Mouse (Mus musculus): ENCODE measurements around the gene Plekha6. TPM values are rescaled to one million over a fixed set of nuclear protein-coding genes. Genes with fewer than 3 reads are reported as not detected.

The Plekha6 gene
- total and polyA plus RNA-seq, 3 experiments: 11.8 to 28.5 TPM; not detected in 1

DNA sequence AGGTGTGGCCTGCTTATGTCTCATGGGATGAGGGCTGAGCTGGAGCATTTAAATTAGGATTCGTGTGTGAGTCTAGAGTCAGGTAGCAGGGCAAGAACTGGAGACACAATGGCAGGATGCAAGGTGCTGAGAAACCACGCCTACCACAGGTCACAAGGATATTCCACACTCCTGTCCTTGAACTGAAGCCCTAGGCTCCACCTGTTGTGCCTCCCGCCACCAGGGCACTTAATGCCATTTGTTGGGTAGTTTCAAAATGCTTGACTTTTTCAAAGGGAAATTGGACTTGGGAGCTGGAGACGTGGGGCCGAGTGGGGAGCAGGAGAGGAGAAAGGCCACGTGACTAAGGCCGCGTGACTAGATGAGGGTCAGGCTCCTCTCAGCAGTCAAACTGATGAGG, 161.9 kb downstream of the Plekha6 start:
- no peak overlapping the region for H3K9ac ChIP-seq (ENCODE audit: control insufficient read depth, low read depth, low read length, poor library complexity, severe bottlenecking)
- H3K79me2 ChIP-seq (ENCODE audit: control insufficient read depth, insufficient read depth, low read length, poor library complexity): no peaks in the 10 kb centered on the region
- H3K27me3 ChIP-seq (ENCODE audit: control insufficient read depth in 1 of 2, insufficient read depth in 2 of 2, low read length in 2 of 2): peaks cover 2 to 10% of the 10 kb centered on the region in 2 experiments; a peak in 3 of 4 replicates
- H3K4me1 ChIP-seq (ENCODE audit: control insufficient read depth in 1 of 2, insufficient read depth in 2 of 2, low read length in 2 of 2): no peaks in the 10 kb centered on the region
- H3K27ac ChIP-seq (ENCODE audit: control insufficient read depth, low read depth, low read length): no peak overlapping the region
- TF ChIP-seq POLR2AphosphoS5 (IDR thresholded peaks at IDR 0.05; ENCODE audit: borderline replicate concordance, low read depth, low read length): no peak
- no peak for TF ChIP-seq MYB (IDR thresholded peaks at IDR 0.05; ENCODE audit: low read depth, low read length)
- TF ChIP-seq GABPA (IDR thresholded peaks at IDR 0.05; ENCODE audit: low read depth, low read length): no peak
- TF ChIP-seq CTCF (IDR thresholded peaks at IDR 0.05 in 2 of 3, conservative IDR thresholded peaks at IDR 0.05 in 1 of 3; ENCODE audit: control insufficient read depth in 1 of 3, insufficient read depth in 1 of 3, low read depth in 2 of 3, low read length in 3 of 3, poor library complexity in 1 of 3, severe bottlenecking in 1 of 3): no peak
- TF ChIP-seq JUND (IDR thresholded peaks at IDR 0.05; ENCODE audit: low read depth, low read length): no peak
- no peak for TF ChIP-seq ZMIZ1 (IDR thresholded peaks at IDR 0.05; ENCODE audit: low read depth, low read length)
- TF ChIP-seq KAT2A (conservative IDR thresholded peaks at IDR 0.05; ENCODE audit: low read depth, low read length): no peak
- TF ChIP-seq SMC3 (IDR thresholded peaks at IDR 0.05; ENCODE audit: low read depth, low read length): no peak
- H3K4me3 ChIP-seq (ENCODE audit: control insufficient read depth in 1 of 2, insufficient read depth in 1 of 2, low read depth in 2 of 2, low read length in 2 of 2): no peak overlapping the region
- no peak for DNase-seq (ENCODE audit: low read depth, low spot score)
- no peaks in the 10 kb centered on the region for H3K9me3 ChIP-seq (replicated peaks; ENCODE audit: insufficient read depth, low read length)
- H3K36me3 ChIP-seq (ENCODE audit: control insufficient read depth in 1 of 2, insufficient read depth in 2 of 2, low read length in 2 of 2): no peaks in the 10 kb centered on the region

DNA sequence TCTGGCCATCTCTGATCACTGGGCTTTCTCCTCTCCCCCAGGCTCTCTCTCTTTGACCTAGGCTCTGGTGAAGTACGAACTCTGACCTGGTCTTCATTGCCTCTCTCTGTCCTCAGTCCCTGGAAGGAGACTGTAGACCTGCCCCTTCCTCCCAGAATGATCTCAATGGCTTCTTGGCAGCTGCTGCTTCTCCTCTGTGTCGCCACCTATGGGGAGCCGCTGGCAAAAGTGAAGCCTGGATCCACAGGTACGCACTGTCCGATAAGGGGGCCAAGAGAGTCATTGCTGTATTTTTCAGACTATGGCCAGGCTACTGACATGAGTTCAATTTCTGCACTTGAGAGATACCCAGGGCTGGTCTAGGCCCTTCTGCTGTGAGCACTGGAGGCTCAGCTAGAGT, 163.1 kb downstream of the Plekha6 start:
- Histone ChIP-seq H3K4me1 (ENCODE audit: control insufficient read depth in 1 of 2, insufficient read depth in 2 of 2, low read length in 2 of 2) (no peaks in the 10 kb centered on the region), H3K79me2 (ENCODE audit: control insufficient read depth, insufficient read depth, low read length, poor library complexity) (no peaks in the 10 kb centered on the region), H3K27ac (ENCODE audit: control insufficient read depth, low read depth, low read length) (no peak overlapping the region), H3K36me3 (ENCODE audit: control insufficient read depth in 1 of 2, insufficient read depth in 2 of 2, low read length in 2 of 2) (no peaks in the 10 kb centered on the region), H3K9me3 (replicated peaks; ENCODE audit: insufficient read depth, low read length) (no peaks in the 10 kb centered on the region), H3K9ac (ENCODE audit: control insufficient read depth, low read depth, low read length, poor library complexity, severe bottlenecking) (no peak overlapping the region), H3K27me3 (ENCODE audit: control insufficient read depth in 1 of 2, insufficient read depth in 2 of 2, low read length in 2 of 2) (peaks cover 2 to 8% of the 10 kb centered on the region in 2 experiments; a peak in 3 of 4 replicates), H3K4me3 (ENCODE audit: control insufficient read depth in 1 of 2, insufficient read depth in 1 of 2, low read depth in 2 of 2, low read length in 2 of 2) (no peak overlapping the region)
- TF ChIP-seq MXI1 (IDR thresholded peaks at IDR 0.05; ENCODE audit: low read depth, low read length) (no peak), POLR2A (IDR thresholded peaks at IDR 0.05; ENCODE audit: control insufficient read depth in 1 of 2, insufficient read depth in 1 of 2, low read depth in 1 of 2, low read length in 2 of 2, poor library complexity in 1 of 2) (no peak), MYB (IDR thresholded peaks at IDR 0.05; ENCODE audit: low read depth, low read length) (no peak), TCF12 (IDR thresholded peaks at IDR 0.05; ENCODE audit: low read depth, low read length) (no peak), ZC3H11A (IDR thresholded peaks at IDR 0.05; ENCODE audit: low read depth, low read length) (no peak), MAFK (IDR thresholded peaks at IDR 0.05; ENCODE audit: borderline replicate concordance, low read depth, low read length) (no peak), JUND (IDR thresholded peaks at IDR 0.05; ENCODE audit: low read depth, low read length) (no peak), CHD2 (IDR thresholded peaks at IDR 0.05; ENCODE audit: low read length) (no peak), NRF1 (IDR thresholded peaks at IDR 0.05; ENCODE audit: insufficient read depth, low read depth, low read length, poor library complexity, severe bottlenecking) (no peak), MAX (IDR thresholded peaks at IDR 0.05; ENCODE audit: low read length) (no peak), ZMIZ1 (IDR thresholded peaks at IDR 0.05; ENCODE audit: low read depth, low read length) (no peak), ZKSCAN1 (IDR thresholded peaks at IDR 0.05; ENCODE audit: low read depth, low read length) (no peak), SIN3A (IDR thresholded peaks at IDR 0.05; ENCODE audit: low read length) (no peak), MYC (IDR thresholded peaks at IDR 0.05; ENCODE audit: low read depth, low read length) (no peak), SMC3 (IDR thresholded peaks at IDR 0.05; ENCODE audit: low read depth, low read length) (no peak), TBP (IDR thresholded peaks at IDR 0.05; ENCODE audit: low read depth, low read length) (no peak), GABPA (IDR thresholded peaks at IDR 0.05; ENCODE audit: low read depth, low read length) (no peak), USF2 (IDR thresholded peaks at IDR 0.05; ENCODE audit: borderline replicate concordance in 1 of 2, insufficient read depth in 1 of 2, low read depth in 1 of 2, low read length in 2 of 2) (no peak), RAD21 (IDR thresholded peaks at IDR 0.05; ENCODE audit: low read depth, low read length) (no peak), UBTF (IDR thresholded peaks at IDR 0.05; ENCODE audit: borderline replicate concordance, insufficient read depth, low read depth, low read length) (no peak)
- no peak for DNase-seq (ENCODE audit: low read depth, low spot score)

All from MEL (cell line).